Mouse (Mus musculus): ENCODE results near the gene Gm10188.

The Gm10188 gene

GRCm38 (mm10) chr1:132191786-132192680 is 37.5 kb downstream of the Gm10188 start:
- DNase-seq, result peak; percentile 41

DNA sequence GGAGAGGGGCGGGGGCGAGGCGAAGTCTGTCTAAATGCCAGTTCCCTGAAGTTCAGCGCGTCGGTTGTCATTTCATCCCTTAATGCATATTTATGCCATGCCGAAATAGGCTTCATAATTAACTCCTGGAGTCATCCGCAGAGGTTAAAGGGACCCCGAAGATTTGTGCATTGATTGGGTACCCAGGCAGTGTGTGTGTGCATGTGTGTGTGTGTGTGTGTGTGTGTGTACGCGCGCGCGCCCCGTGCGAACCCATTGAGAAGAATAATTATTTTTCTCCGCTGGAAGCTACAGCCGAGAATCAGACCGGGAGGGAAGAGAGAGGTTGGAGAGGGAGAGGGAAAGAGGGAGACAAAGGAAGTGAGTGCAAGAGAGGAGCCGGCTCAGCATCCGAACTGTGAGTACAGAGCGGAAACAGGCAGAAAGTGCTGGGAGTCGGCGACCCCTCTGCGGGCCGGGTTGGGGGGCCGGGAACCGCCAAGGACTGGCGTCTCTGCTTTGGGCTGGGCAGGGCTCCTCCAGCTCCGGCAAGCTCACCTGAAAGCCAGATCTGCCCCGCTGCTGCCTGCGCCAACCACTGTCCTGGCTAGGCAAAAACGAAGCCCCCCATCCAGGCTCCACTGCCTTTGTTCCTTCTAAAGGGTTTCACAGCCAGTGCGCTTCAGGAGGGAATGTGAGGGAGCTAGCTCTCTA is 38.3 kb downstream of the Gm10188 start, which contains the start of the genes Lemd1 and AC124108.1:
Gene Lemd1 (plus strand): TSS at position 339 of the 693 bp plus-strand sequence.
Gene AC124108.1 (plus strand): TSS at position 365 of the 693 bp plus-strand sequence.
- DNase-seq, result peak; percentile 25

DNA sequence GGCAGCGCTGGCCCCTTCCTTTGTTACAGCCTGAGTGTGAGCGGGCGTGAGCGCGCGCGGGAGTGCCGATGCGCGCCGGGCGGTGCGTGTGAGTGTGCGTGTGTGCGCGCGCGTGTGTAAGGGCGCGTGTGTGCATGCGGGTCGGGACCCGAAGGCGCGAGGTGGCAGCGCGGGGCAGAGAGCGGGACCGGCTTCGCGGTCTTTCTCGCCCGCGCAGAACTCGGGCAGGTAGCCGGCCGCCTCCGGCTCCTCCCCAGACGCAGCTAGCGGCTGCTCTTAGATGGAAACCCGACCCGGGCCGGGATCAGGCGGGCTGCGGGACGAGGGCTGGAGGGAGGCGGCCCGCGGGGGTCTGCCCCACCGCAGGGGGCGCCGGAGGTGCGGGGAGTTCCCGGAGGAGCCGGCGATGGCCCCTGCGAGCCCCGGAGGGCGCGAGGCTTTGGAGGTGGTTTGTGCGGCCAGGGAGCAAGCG is 38.9 kb downstream of the Gm10188 start:
- DNase-seq, result peak; percentile 40

DNA sequence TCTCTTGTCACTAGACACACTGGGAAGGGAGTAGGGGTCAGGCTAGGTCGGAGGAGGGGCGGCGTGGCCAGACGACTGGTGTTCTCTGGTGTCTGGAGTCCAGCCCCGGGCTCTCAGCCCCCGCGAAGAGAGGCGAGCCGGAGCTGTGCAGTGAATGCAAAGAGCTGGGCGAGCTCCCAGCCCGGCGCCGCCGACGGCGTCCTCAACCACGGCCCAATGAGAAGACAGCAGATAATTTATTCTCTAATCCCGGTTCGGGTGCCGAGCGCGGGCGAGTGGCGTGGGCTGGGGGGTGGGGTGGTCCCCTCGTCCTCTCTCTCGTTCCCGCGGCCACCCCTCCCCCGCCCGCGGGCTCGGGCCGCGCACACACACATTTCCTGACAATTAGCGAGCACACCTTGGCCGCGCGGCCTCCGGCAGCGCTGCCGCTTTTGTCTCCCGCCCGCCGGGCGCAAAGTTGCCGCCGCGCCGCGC is 39.5 kb downstream of the Gm10188 start:
- peak; percentile 62 for DNase-seq

- DNase-seq, result no peak
Measured at GRCm38 (mm10) chr1:132189231-132189630, 40.3 kb downstream of the Gm10188 start.

DNA sequence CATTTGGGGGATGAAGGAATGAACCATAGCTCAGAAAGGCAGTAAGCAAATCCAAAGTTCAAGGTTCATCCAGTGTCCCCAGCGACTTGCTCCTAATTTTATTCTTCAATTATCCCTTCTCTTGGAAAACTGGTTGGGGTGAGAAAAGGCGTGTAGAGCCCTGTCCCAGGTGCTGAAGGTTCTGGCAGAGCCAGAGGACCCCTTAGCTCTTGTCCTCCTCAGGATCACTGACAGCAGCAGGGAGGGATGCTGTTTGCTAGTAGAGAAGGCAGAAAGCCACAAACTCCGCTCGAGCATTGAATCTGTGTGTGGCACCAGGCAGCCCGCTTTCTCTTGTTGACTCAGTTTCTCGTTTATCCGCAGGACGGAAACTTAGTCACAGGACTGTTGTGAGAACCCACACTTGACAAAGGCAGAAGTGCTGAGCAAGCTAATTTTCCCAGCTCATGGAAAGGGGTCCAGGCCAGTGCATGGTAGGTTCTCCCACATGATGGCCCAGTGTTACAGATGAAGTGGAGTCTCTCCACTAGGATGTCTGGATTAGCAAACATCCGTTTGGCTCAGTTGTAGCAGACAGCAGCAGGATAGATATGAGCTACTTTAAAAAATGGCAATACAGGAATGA is 41.0 kb downstream of the Gm10188 start:
- DNase-seq, result peak; percentile 39

GRCm38 (mm10) chr1:132186303-132186702 is 43.3 kb downstream of the Gm10188 start:
- DNase-seq, result no peak
